Mouse (Mus musculus) thymus, postnatal 36 days (tissue): Measurements from ENCODE around the gene Nrbp1.
A peak's percentile ranks its signal among the peaks of the same experiment; 100 is the strongest.

ENCODE experiments used
- DNase-seq, 2 experiments: peaks; one replicate each; pipeline ENCODE4 v3.0.0; 2022; ENCODE audit warnings: mixed read lengths in 2 of 2

Nrbp1 gene

DNA sequence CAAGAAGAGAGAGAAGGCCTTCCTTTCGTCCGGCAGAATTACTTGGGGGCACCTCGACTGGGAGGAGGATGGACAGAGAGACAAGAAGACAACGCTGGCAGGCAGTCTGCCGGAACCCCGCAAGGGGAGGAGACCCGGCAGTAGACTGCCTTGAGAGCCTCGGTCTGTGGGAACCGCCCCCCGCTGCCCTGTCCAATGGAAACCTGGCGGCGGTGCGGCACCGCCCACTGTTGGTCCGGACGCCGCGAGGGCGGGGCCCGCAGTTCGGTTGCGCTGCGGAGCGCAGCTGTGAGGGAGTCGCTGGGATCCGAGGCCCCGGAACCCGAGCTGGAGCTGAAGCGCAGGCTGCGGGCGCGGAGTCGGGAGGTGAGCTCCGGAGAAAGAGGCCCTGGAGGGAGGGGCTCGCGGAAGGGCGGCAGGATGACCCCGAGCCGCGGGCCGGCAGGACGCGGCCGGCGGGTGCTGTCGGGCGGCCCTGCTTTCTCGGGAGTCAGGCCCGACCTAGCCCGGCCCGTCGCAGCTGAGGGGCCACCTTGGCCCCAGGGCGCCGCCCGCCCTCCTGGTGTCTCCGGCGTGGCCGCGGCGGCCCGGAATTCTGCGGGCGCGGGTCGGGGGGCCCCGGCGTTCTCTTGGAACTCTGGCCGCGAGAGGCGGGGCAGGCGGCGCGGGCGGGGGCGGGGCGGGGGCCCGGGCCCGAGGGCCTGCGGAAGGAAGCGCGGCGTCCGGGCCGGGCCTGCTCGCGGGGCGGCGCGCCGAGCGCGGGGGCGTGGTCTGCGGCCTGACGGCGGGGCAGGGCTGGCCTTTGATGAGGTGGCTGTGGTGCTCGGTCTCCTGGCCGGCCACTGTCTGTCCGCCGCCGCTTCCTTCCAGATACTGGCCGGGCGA is at the start of gene Nrbp1, which contains the start of gene Gm9970:
Gene Nrbp1 (plus strand): TSS at position 228 of the 885 bp plus-strand sequence.
Gene Gm9970 (minus strand): TSS at position 596 of the 885 bp plus-strand sequence.
- peak; percentile 94 to 98 for DNase-seq

DNA sequence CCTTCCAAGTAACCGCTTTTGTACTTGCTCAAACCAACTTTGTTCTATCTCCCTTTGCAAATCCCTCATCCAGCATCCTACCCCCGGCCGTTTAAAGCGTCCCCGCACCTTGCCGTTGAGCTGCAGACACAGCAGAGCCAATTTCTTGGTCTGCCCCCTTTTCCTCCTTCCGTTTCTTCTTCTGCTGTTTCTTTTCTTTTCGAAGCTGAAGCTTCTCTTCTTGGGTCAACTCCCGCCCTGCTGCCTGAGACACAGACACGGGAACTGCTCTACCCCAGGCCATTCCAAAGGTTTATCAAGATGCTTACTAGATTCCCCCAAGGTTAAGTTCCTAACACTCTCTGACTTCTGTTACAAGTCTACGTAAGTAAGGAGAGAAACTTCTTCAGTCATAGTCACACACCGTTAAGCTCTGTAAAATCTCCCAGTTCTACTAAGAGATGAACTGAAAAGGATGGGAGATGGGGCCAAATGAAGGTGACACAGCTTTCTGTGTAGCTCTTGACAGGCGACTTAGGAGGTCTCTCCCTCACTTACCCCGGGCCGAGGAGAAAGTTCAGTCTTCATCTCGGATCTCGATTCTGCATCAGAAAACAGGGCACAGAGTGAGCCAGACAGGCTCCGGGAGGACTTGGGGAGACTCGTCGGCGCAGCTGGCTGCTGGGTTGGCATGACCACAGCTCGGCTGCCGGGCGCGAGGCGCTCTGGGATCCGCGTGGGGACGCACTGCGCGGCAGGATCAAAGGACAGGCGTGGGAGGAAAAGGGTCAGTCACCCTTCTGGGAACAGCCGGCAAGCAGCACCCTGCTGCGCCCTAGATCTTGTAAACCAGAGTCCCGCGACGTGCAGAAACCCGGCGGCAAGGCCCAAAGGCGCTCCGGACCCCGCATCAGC is 48.4 kb upstream of the Nrbp1 start:
- no peak for DNase-seq

DNA sequence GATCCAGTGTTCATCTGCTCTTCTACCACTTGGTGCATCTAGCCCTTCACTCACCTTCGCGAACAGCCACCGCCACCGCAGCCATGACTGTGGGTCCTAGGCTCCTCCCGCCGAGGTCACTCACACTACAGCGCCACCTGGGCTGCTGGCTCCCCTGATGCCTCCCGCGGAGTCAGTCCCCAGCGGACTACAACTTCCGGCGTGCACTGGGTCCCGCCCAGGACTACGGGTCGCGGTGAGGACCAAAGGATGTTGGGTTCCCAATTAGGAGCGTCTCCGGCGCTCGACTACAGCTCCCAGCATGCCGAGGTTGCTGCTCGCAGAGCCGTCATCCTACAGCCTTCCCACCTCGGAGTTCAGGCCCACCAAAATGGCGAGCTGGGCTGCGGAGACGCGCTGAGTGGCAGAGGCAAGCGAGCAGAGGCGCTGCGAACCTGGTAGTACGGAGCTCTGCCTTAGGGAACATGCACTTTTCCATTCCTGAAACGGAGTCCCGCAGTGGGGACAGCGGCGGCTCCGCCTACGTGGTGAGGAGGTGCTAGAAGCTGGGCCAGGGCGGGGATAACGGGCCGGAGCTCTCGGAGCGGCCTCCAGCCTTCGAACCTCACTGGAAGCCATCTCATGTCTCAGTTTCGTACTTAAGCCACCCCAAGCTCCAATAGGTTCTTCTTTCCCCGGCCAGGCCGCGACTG is 47.6 kb upstream of the Nrbp1 start, which contains the start of the genes Snx17 and Eif2b4:
Gene Snx17 (plus strand): TSS at position 289 of the 692 bp plus-strand sequence.
Gene Eif2b4 (minus strand): TSS at position 492 of the 692 bp plus-strand sequence.
- DNase-seq, result peak; percentile 100

DNA sequence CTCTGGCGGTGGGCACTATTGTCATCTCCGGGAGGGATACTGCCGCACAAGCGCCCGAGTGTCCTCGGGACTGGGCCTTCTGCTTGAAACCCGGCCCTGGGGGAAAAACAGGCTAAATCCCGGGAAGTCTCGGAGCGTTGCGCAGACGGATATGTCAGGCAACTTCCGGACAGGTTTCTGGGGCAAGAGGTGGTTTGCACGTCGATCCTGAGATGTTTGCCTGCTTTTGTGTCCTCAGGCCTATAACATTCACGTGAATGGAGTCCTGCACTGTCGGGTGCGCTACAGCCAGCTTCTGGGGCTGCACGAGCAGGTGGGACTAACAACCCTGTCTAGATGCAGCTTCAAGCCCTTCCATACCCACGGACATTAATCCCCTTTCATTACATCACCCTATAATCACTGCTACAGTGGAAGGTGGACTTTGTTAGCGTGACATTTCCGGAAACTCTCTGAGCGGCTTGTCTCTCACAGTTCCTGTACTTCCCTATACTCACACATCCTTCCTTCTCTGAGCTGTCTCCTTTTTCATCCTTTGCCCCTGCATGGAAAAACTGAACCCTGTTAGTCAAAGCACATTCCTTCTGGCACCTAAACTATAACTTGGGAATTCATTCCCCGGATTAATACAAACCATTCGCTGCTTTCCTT is 46.9 kb upstream of the Nrbp1 start:
- DNase-seq, result no peak

DNA sequence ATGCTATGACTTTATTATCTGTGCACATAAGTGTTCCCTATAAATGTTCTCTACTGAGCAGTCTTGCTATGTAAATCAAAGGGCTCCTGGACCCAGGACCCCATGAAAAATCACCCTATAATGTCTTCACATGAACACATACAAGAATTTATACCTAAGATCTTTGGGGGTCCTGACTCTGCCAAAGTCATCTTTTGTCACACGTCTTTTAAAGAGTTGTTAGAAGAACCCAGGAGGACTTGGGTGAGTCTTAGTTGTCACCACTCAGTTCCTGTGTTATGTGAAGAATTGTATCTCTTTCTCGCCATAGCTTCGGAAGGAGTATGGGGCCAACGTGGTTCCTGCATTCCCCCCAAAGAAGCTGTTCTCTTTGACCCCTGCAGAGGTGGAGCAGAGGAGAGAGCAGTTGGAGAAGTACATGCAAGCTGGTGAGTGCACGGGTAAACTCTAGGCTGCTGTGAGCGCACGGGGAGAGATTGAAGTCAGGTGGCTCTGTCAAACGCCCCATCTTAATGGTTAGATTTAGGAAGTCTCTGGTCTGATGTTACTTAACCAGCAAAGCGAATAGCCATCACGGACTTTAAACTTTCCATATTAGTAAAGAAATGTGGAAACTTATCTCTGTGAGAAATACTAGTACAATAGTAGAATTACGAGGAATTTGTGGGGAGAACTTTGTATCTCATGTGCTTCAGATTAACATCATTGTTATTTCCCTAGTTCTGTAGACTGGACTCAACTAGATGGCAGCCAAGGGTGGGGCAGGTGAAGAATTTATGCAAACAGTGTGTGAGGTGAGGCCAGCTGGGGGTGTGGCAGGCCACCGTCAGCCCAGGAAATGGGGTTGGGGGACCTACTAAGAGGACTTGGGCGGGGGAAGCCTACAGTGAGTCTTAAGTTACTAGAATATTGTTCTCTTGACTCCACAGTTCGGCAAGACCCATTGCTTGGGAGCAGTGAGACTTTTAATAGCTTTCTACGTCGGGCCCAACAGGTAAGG is 45.9 kb upstream of the Nrbp1 start:
- DNase-seq, result peak in 1 of 2 experiments; percentile 11

DNA sequence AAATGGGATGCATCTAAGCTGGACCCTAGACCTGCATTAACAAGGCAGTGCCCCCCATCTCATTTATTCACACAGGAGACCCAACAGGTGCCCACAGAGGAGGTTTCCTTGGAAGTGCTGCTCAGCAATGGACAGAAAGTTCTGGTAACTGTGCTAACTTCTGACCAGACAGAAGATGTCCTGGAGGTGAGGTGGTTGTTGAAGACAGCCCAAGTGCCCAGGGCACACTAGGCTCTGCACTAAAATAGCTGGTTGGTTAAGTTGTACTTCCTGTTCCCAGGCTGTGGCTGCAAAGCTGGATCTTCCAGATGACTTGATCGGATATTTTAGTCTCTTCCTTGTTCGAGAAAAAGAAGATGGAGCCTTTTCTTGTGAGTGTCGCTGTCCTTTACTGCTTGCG is 45.0 kb upstream of the Nrbp1 start:
- no peak for DNase-seq

DNA sequence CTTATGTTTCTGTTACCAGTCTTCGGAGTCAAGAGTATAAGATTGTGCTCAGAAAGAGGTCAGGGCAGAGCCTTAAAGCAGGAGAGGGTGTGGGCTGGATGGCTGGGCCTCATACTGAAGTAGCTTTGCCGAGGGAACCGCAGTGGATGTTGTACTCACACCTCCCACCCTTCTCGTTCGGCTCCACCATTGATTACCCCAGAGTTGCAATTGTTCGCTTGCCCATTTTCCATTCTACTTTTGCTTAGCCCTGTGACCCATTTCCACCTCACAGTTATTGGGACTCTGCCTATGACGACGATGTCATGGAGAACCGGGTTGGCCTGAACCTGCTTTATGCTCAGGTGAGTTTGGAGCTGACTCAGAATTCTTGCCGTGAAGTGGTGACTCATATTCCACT is 44.5 kb upstream of the Nrbp1 start:
- DNase-seq, result no peak

DNA sequence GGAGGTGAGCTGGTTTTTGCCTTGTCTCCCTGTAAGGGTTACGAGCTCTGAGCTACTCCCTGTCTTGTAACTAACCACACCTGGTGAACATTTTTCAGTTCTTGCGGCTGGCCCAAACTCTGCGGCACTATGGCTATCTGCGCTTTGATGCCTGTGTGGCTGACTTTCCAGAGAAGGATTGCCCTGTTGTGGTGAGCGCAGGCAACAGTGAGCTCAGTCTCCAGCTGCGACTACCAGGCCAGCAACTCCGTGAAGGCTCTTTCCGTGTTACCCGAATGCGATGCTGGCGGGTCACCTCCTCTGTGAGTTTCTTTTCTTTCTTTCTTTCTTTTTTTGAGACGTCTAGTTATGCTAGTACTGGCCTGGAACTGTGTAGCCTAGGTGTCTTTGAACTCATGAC is 43.6 kb upstream of the Nrbp1 start:
- DNase-seq, result no peak

DNA sequence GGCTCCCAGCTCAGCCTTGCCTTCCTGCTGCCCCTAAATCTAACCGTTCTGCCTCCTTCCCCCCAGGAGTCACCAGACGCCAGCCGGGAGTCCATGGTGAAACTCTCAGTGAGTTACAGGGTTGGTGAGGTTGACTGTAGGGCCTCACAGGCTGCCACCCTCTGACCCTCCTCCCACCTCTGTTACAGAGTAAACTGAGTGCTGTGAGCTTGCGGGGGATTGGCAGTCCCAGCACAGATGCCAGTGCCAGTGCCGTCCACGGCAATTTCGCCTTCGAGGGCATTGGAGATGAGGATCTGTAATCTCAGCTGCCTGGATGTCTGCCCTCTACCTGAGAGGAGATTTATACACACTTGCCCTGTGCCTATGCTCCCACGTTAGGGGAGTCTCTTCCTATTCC is 42.5 kb upstream of the Nrbp1 start:
- peak in 1 of 2 experiments; percentile 7 for DNase-seq

DNA sequence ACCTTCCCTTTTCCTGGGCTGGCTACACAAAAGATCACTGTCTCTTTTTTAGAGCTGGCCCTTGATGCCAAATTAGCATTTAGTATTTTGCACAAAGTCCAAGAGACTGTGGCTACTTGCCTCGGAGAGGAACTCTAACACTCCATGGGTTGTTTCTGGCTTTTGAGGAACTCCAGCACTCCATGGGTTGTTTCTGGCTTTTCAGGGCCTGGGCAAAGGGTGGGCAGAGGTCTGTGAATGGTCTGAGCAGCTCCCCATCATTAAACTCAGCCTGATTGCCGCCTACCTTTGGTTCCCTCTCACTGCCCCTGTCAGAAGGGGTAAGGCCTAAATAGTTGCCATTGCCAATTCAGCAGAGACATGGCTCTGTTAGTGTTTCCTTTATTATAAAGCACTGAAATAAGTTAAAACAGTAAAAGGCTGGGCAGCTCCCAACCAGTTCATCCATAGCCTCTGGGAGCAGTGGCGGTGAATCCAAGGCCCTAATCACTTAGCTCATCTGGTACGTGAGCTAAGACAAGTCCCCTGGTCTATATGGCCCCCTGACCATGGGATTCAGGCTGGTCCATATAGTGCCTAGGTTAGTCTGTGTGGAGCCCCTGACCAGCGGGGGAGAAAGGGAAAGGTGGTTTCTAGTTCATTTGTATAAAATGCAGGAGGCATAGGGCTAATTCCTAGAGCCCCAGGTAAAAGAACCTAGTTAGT is 41.9 kb upstream of the Nrbp1 start:
- no peak for DNase-seq

DNA sequence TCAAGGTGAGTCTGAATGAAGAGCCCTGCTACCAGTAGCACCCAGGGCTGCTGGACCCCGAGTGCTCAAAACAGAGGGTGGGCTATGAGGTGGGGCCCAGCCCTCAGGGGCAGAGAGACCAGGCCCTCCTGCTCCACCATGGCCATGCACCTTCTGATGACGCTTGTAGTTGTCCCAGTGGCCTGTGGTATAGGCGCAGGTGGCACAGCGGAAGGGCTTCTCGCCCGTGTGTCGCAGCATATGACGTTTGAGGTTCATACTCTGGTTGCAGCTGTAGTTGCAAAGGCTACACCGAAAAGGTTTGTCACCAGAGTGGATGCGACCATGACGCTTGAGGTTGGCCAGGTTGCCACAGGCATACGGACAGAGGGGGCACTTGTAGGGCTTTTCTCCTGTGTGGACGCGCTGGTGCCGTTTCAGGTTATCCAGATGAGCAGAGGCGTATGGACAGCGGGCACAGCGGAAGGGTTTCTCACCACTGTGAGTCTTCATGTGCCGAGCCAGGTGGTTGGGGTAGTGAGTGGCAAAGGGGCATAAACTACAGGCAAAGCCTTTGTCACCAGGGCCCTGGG is 41.3 kb upstream of the Nrbp1 start:
- peak in 1 of 2 experiments; percentile 14 for DNase-seq

DNA sequence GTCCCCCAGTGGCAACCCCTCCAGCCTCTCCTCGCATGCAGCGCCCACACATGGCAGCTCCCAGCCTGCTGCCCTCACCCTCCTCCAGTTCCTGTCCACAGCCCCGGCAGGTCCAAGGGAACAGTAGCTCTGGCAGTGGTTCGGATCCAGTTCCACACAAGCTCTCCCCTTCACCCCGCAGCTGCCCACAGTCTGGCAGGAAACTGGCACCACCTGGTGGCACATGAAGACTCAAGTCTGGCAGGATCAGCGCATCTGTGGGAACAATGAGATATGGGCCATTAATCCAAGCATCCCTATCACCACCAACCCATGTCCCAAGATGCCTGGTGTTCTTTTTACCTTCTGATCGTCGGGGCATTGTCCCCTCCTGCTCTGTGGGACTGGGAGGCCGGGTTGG is 40.8 kb upstream of the Nrbp1 start:
- peak; percentile 25 to 39 for DNase-seq

DNA sequence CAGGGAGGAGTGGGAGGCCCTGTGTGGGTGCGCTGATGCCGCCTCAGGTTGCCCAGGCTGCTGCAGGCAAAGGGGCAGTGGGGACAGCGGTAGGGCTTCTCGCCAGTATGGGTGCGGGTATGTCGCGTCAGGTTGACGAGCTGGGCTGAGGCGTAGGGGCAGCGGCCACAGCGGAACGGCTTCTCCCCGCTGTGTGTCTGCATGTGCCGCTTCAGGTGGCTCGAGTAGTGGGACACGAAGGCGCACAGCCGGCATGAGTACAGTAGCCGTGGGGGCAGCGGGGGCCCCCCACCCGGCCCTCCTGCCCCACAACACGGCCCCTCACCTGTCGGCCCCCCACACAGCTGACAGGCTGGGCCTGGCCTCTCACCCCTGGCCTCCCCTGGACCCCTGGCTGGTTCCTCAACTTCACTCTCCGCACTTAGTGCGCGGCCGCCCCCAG is 40.3 kb upstream of the Nrbp1 start:
- DNase-seq, result peak in 1 of 2 experiments; percentile 41

DNA sequence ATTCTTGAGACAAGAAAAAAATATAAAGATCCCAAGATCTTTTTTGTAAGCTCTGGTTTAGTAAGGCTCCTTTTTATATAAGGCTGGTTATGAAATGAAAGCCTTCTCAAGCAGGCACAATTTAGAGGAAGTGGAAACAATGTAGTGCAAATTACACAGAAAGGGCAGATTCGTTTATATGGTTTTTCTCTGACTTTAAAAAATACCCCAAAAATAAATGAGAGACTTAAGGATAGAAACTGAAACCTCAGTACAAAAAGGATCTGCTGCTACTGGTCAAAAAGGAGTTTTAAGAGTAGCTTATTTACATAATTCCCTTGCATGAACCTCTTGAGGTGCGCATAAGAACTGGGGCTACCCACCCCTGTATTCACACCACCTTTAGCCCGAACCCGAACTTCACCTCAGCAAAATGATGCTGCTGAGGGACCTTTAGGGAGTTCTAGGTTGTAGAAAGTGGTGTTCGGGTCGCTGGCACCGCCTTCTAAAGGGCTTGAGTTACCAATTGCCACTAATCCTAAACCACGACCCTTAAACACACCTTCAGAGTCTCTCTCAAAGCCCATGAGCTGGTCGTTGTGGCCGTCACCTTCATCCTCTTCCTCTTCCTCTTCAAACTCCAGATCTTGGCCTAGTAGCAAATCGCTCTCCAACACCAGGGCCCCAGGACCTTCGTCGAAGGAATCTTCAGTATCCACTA is 39.5 kb upstream of the Nrbp1 start:
- DNase-seq, result no peak

DNA sequence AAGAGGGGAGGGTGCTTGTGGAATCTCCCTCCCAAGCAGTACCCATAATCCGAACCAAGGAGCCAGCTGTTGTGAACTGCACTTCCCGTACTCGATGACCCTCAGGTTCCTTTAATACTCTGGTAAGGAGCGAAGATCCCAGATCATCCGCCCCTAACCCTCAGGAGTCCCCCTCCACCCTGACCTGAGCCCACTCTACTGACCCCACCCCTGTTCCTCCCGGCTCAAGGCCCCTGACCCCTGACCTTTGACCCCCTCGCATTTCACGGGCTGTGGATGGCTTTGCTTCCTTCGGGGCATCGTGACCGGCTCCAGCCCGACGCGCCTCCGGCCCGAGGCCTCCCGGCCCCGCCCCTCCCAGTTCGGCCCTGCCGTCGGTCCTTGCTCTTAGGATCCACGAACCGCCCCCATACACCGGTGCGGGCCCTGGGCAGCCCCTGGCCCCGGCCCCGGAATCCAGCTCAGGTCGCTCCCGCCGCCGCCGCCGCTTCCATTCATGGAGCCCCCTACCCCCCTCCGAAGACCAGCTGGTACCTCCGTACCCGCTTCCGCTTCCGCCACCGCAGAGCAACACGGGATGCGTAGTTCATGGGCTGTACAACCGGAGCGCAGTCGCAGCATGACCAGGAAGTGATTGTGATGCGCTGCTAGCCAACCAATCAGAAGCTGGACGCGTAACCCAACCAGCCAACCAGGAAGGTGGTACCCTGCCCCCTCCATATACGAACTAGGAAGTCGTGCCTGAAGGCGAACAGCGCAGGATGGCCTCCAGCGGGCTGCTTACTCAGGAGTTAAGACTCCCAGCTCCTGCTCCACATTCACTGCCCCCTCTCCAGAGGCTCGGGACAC is 38.7 kb upstream of the Nrbp1 start, which contains the start of gene Zfp513:
Gene Zfp513 (minus strand): TSS at position 562 of the 849 bp plus-strand sequence.
- peak; percentile 90 to 96 for DNase-seq

DNA sequence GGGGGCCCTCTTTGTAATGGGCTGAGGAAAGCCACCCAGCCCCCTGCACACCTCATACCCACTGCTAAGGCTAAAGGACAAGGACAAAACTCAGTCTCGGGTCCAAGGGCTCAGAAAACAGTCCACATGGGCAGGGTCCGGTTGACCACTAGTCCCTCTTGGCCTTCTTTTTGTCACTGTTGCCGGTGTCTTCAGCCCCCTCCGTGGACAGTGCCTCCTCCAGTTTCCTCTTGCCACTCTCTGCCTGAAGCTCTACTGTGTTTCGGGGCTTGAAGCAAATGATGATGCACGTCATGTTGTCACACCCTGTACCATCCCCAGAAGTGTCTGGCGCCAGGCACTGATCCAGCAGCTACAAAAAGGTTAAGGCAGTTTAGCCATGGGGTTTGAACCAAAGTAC is 37.7 kb upstream of the Nrbp1 start:
- DNase-seq, result peak in 1 of 2 experiments; percentile 21

DNA sequence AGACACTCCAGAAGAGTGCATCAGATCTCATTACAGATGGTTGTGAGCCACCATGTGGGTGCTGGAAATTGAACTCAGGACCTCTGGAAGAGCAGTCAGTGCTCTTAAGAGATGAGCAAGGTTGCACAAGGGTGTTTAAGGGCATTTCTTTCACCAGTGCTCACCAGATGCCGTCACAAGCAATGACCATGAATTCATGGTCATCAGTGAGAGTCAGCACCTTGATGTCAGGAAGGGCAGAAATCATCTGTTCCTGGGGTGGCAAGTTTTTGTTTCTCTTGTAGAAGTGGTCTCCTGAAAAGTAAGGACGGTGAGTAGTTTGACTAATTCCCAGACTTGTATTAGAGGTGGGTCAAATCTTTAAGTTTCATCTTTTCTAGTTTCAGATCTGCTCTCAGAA is 36.8 kb upstream of the Nrbp1 start:
- no peak for DNase-seq

DNA sequence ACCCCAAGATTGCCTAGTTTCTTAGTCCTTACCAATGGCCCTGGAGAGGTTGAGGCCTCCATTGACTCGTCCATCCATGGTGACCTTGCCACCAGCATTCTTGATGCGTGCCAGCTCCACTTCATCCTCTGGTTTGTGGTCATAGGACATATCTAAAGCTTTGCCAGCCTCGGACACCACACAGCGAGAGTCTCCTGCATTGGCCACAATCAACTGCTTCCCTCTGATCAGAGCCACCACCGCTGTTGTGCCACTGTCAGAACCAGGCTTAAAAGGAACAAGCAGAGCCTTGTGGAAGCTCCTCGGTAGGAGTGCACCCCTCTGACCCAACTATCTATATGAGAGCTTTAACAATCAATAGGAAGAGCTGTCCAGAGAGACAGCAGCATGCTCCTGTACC is 36.2 kb upstream of the Nrbp1 start:
- DNase-seq, result no peak
